Mouse (Mus musculus) small intestine, adult 2 months (tissue): ENCODE results near the gene Erlin1.

Experiments
- CTCF ChIP-seq: fragments of 200-500 bp; IDR thresholded peaks from 2 replicates; pipeline ENCODE4 v1.5.1; 2012; ENCODE audit warnings: low read depth, mild to moderate bottlenecking, control low read depth, inconsistent platforms, low read length, moderate library complexity, mixed read lengths; ENCODE audit not compliant: insufficient replicate concordance, insufficient read length; ENCODE audit errors: extremely low read depth
- POLR2A ChIP-seq: fragments of 200-500 bp; IDR thresholded peaks from 2 replicates; pipeline ENCODE4 v1.6.1; 2012; ENCODE audit warnings: low read depth, mild to moderate bottlenecking, control low read depth, inconsistent platforms, low read length, moderate library complexity

- TF ChIP-seq CTCF: no peak
- no peak for TF ChIP-seq POLR2A
Measured at GRCm38 (mm10) chr19:44067323-44068049, 2.1 kb downstream of the Erlin1 start.
